Mouse (Mus musculus) left cerebral cortex, postnatal 10 days (tissue): ENCODE data around the gene Ssb. TPM values are rescaled to one million over a fixed set of nuclear protein-coding genes. Genes with fewer than 3 reads are reported as not detected.
"Not testable (repeated sequence)": the region's sequence is repeated elsewhere in the genome, so short reads cannot be mapped to it uniquely, and the experiment has no call there.

Experiments
- DNase-seq, 2 experiments: peaks; one replicate each; pipeline ENCODE4 v3.0.0; 2021 to 2022; ENCODE audit warnings: low spot score in 2 of 2, mixed read lengths in 1 of 2; ENCODE audit errors: extremely low spot score in 1 of 2
- intact Hi-C: fragments of 180-260 bp; cut with DNase I; formaldehyde crosslinking; loops from one replicate; pipeline ENCODE4 v1.15.1; 2025
- total RNA-seq, 2 experiments: library from RNA; stranded (reverse); gene quantifications; 2 replicates each; pipeline ENCODE4 v1.2.3; 2021

Gene Ssb
- total RNA-seq, 2 experiments from 2014 or later = 138 to 143 TPM

DNA sequence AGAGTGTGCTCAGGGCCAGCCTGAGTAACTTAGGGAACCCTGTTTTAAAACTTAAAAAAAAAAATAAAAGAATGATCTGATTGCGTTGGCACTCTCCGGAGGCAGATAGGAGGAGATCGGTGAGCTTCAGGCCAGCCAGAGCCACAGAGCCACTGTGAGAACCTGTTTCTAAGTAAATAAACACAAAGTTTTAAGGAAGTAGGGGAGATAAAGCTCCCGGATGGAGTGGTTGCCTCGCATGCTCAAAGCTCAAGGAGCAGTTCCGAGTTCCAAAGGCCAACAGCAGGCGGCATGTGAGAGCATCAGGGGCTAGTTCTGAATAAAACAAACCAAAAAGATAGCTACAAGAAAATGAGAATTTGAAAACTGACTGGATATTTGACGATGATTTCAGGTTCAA, 5.0 kb upstream of the Ssb start:
- DNase-seq = no peak
- intact Hi-C loops = no loop called here

DNA sequence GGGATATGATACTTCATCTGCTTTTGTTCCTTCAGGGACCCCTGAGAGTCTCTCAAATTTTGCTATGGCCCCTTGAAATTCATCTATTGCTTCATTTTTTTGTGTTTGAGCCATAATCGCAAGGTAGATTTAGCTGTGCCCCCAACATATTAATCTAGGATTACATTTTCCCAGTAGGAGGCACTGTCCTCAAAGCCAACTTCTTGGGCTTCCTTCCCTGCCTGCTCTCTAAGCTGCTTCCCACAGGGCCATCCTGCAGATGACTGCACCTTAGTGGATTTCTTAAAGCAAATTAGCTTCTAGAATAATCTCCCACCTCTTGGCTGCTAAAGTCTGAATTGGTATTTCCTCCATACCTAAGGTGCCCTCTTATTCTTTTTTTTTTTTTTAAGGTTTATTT, 3.5 kb upstream of the Ssb start:
- DNase-seq = no peak
- intact Hi-C loops = no loop called here

DNA sequence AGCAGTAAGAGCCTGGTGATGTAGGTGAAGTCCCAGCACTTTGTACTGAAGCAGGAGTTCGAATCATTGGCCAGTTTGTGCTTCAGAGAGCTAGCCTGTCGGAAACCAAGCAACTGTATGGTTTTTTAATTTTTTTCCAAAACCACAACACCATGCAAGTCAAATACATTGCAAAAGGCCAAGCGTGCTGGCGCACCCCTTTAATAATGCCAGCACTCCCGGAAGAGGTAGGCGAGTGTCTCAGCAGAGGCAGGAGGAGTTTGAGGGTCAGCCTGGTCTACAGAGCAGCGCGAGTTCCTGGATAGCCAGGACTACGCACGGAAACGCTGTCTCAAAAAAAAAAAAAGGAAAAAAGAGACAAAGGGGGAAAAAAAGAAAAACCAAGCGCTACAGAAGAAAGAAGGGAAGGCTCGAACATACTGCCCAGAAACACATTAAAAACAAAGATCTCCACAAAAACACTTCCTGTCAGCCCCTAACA, 350 bp upstream of the Ssb start:
- DNase-seq = no peak
- intact Hi-C loops = loop anchor here (5.0 to 10.0 kb wide), 3 partner anchors 39 to 126 kb away; partner anchors contain the start of gene Klhl23

DNA sequence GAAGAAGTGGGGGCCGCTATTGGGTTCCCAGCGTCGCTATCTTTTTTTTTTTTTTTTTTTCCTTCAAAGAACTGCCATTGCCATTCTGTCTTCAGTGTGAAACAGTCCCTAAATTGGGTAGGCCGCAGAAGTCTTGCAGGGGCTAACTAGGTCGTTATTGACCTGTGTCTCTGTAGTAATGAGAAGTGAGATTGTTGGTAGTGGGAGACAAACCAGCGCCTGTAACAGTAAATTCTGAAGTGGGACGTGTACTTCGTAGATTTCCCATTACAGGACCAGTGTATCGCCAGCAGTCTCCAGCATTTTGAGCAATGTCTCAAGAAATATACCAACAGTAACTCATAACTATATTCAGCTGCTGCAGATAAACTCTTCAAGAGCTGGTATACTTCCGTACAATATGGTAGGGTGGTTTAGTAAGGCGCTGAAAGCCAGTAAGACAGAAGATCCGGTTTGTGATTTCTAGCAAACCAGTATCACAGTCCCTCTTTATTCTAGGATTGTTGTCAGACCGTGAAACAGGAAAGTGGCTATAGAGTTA, 825 bp downstream of the Ssb start:
- intact Hi-C loops = loop anchor here (5.0 to 10.0 kb wide), 3 partner anchors 40 to 127 kb away; partner anchors contain the start of gene Klhl23
- DNase-seq = no peak

DNA sequence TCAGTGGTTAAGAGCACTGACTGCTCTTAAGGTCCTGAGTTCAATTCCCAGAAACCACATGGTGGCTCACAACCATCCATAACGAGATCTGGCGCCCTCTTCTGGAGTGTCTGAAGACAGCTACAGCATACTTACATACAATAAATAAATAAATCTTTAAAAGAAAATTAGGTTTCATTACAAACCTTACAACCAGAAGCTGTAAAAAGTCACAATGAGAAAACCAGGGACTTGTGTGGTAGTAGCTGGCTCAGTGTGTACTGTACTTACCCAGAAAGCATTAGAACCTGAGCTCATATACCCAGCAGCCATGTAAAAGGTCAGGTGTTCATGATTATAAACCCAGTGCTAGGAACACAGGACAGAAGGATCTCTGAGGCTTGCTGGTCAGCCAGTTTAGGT, 22.6 kb downstream of the Ssb start:
- no peak for DNase-seq
- intact Hi-C loops = no loop called here

DNA sequence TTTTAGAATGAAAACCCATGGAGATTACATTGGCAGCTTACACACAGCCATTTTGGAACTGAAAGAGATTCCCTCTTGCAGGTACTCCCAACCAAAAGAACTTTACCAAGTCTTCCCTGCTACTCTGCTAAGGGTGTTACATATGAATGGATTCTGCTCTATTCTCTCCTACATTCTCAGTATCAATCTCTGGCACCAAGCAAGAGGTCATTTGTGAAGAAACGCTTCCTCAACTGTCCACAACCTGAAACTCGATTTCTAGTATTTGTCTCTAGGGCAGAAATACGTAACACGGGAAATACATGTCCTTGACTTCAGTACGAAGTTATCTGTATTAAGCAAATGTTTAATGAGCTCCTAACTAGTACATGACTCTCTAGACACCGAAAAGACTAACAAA, 23.2 kb downstream of the Ssb start:
- intact Hi-C loops = no loop called here

DNA sequence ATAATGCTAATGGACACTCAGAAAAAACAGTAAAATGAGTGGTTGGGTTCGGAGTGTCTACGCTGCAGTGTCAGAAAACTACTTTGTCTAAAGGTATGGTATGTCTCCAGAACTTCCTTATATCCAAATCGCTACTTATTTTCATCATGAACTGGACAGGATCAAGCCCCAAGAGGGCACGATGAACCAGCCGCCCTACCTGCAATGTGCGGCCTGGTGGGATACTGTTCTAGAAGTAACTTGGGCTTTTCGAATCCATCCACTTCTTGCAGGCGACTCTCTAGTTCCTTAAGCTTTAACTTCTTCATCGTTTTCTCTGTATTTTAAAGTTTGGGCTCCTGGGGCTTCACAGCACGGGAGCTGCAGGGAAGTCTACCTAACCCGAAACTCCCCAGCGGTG, 23.7 kb downstream of the Ssb start:
- no peak for DNase-seq
- intact Hi-C loops = no loop called here

More for the DNA sequence above, 23.2 kb downstream of the Ssb start:
- DNase-seq = no peak

DNA sequence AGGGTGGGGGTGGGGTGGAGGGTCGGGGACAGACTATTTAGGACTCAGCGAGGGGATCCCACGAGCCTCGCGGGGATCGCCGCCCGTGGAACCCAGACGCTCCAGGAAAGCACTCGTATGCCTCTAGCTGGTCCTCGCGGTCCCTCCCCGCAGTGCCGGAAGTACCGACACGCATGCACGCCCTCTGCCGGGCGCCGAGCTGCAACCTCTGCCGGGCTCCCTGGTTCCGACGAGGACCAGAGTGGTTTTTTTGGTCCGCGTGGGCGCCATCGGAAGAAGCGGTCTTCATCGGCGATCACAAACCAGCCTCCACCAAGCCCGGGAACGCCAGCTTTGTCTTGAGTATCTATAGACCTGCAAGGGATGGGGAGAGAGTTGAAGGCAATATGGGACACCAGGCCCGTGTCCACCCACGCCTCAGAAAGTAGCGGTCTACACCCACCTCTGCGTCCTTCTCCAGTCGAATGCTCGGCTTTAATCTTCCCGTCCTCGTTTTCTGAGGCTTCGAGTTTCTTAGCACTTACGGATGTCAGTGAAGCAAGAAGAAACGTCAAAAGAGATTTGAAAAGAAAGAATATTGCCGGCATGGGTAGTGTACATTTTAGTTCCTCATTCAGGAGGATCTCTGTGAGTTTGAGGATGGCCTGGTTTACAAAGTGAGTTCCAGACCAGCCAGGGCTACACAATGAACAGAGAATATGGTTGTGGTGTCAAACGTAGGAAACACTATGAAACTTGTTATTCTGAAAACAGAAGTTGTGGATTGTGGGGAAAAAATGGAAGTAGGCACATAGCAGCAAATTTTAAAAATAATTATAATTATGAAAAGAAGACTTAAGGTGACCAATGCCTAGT, 24.3 kb downstream of the Ssb start, which contains the start of gene Mettl5:
TSS of gene Mettl5 (minus strand) at position 165 of the 855 bp plus-strand sequence.
- DNase-seq = peak; percentile 88 to 95
- intact Hi-C loops = no loop called here

DNA sequence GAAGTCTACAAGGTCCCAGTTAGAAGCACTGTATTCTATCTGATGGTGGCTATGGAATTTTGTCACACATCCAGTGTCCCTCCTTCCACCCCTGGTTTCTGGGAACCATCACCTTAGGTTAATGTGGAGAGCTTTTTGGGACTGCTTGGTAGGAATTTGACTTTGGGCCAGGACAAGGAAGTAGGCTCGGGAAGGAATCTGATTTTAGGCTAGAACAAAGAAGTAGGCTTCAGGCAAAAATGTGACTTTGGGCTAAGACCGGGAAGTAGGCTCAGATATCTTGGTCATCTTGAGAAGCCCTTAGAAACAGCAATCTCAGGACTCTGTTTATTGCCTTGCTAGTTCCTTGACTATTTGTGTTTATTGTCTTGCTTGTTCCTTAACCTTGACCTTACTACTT, 27.6 kb downstream of the Ssb start:
- intact Hi-C loops = no loop called here
- no peak for DNase-seq

DNA sequence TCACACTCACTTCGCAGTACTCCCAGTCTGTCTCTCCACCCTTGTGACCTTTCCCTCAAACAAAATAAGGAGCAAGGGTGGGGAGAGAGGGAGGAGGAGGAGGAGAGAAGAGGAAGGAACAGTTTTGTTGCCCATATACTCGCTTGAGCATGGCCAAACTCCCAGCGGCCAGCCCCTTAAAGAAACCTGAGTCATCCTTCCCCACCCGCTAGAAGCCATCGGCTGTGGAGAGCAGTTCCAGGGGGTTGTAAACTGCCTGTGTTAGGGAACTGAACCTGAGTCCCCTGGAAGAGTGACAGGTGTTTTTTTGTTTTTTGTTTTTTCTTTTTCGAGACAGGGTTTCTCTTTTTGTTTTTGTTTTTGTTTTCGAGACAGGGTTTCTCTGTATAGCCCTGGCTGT, 29.5 kb downstream of the Ssb start:
- no peak for DNase-seq

DNA sequence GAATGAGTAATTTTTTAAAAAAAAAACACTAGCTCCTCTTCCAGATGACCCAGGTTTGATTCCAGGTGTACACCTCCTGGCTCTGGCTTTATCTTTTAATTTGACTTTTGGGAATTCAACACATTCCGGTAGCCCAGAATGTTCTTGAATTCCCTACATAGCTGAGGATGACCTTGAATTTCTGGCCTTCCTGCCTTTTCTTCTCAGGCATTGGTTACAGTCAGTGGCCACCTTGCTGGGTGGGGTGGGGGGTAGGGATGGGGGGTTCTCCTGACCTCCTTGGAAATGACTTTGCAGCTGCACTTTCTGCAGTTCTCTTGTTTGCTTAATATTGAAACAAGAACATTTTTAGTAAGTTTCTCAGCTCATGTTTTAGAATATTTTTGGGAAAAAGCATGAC, 31.8 kb downstream of the Ssb start:
- DNase-seq = no peak
- intact Hi-C loops = no loop called here

More for the DNA sequence above, 29.5 kb downstream of the Ssb start:
- intact Hi-C loops = no loop called here

DNA sequence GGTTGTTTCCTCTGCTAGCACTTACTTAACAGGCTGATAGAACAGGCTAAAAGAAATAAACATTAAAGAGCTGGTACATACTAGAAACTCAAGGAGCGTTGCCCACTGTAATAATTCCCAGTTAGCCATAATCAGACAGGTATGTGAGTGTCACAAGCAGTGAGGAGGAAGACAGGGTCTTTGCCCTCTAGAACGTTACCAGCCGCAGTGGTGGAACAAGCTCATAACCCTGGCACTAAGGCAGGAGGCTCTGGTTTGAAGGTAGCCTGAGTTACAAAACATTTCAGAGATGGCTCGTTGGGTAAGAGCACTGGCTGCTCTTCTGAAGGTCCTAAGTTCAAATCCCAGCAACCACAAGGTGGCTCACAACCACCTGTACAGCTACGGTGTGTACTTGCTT, 32.5 kb downstream of the Ssb start:
- intact Hi-C loops = no loop called here
- DNase-seq = no peak

DNA sequence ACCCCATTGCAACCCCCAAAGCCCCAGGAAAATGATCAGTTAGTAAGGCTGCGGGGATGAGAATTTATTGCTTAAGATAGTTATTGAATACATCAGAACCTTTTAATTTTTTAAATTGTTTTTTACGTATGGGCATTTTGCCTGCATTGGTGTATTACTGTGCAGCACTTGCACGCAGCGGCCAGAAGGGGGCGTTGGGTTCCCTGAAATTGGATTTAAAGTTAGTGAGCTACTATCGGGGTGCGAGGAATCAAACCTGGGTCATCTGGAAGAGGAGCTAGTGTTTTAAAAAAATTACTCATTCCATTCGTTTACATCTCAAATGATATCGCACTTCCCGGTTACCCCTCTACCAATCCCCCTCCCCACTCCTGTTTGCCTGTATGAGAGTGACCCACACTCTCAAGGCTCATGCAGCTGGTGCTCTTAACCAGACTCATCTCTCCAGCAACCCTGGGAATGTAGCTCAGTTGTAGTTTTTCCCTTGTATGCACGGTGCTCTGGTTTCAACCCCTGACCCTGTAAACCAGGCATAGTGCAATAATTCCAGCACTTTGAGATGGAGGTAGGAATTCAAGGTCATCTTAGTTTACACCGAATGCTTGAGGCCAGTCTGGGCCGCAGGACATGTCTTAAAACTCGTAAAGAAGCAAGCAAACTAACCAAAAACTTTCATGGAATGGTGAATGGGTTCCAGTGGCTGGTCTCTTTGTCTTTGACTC, 34.3 kb downstream of the Ssb start:
- intact Hi-C loops = no loop called here
- no peak for DNase-seq

DNA sequence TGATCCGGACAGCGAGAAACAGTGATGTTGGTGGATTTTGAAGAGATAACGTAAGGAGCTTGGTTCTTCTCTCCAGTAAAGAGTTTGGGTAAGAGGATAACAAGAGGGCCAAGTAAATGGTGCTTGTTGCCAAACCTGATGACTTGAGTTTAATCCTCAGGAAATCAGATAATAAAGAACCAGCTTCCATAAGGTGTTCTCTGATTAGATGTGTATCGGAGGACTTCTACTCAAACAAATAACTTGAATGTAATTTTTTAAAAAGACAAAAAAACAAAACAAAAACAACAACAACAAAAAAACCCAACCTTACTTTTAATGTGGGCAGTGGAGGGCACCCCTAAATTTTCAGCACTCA, 34.8 kb downstream of the Ssb start:
- intact Hi-C loops = no loop called here
- DNase-seq = no peak

DNA sequence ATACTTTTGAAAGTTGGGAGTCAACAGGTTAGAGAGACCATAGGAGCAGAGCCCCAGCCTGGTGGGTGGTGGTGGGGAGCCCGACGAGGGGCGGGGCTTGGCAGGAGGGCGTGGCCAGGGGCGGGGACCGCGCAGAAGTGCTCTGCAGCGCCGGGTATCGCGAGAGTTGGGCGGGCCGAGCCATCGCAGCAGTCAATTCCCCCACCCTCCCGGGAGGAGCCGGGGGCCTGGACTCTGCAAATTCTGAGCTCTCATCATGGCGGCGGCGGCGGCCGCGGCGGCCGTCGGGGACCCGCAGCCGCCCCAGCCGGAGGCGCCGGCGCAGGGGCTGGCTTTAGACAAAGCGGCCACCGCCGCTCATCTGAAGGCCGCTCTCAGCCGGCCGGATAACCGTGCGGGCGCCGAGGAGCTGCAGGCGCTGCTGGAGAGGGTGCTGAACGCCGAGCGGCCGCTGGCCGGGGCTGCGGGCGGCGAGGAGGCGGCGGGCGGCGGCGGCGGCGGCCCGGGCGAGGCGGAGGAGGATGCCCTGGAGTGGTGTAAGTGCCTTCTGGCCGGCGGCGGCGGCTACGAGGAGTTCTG, 35.8 kb downstream of the Ssb start, which contains the start of gene Ubr3:
TSS of gene Ubr3 (plus strand) at position 208 of the 579 bp plus-strand sequence.
- DNase-seq = peak; percentile 95 to 99
- intact Hi-C loops = no loop called here

DNA sequence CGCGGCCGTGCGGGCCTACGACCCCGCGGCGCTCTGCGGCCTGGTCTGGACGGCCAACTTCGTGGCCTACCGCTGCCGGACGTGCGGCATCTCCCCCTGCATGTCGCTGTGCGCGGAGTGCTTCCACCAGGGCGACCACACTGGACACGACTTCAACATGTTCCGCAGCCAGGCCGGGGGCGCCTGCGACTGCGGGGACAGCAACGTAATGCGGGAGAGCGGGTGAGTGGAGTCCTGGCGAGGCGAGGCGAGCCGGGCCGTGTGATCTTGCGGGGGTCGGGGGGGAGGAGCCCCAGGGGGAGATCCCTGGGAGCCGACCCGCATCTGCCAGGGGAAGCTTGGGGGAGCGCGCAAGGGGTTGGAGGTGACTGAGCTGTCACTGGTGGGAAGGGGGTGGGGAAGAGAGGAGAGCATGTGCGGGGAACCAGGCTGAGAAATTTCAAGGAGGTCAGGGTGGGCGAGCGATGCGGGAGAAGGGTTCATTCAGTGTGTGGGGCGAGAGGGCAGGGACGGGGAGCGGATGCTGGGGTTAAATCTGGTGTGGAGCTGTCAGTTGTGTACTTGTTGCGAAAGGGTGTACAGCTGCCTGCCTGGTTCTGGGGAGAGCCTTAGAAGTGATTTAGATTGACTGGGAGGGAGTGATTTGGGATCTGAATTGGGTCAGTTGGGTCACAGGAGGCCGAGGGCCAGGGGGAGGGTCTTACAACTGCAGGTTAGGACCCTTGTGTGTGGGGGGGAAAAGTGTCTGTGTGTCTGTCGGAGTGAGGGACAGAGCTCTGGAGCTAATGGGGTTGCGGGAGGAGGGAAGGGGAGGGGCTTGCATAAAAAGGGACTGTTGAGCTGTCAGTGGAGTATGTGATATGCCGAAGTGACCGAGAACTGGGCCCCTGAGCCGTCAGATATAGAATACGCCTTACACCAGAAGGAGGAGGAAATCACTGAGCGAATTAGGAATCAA, 36.5 kb downstream of the Ssb start:
- intact Hi-C loops = no loop called here
- peak; percentile 23 to 68 for DNase-seq

DNA sequence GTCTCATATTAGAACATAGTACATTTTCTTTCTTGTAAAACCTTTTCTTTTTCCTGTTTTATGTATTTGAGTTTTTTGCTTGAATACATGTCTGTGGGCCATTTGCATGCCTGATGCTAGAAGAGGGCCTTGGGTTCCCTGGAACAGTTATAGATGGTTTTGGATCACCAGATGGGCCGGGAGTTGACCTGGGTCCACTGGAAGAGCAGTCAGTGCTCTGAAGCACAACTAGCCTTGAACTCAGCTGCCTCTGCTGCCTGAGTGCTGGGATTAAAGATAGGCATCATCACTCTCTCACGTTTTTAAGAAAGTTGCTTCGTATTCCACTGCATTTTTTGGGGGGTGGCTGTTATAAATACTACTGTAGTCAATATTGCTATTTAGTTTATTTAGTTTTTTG, 42.2 kb downstream of the Ssb start:
- intact Hi-C loops = no loop called here
- DNase-seq = no peak

DNA sequence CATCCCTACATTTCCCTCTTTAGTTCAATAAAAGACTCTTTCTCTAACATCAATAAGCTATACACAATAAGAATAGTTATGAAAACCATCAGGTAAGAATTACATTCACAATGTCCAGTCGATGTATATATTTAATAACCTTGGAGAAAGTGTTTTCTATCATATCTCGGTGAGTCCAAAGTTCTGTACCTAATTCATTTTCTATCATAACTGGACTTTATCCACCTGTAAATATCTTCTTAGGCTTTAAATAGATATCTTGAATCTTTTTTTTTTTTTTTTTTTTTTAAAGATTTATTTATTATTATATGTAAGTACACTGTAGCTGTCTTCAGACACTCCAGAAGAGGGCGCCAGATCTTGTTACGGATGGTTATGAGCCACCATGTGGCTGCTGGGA, 46.0 kb downstream of the Ssb start:
- DNase-seq, intact Hi-C loops: not testable (repeated sequence)
